Mouse (Mus musculus) CH12.LX (cell line): ENCODE results near the gene Slc38a9. TPM values are rescaled to one million over a fixed set of nuclear protein-coding genes. Genes with fewer than 3 reads are reported as not detected.
A peak's percentile ranks its signal among the peaks of the same experiment; 100 is the strongest.

Source experiments
- DNase-seq: peaks from one replicate; pipeline ENCODE4 v3.0.0-alpha.2; 2013; ENCODE audit errors: extremely low read depth
- H3K27ac ChIP-seq: 2 replicates; pipeline ENCODE4 v1.5.1; 2012; ENCODE audit warnings: low read depth, mild to moderate bottlenecking, control low read depth, moderate library complexity; ENCODE audit not compliant: insufficient read depth
- H3K27me3 ChIP-seq: replicated peaks from 2 replicates; pipeline ENCODE3; 2012; ENCODE audit warnings: inconsistent platforms
- H3K36me3 ChIP-seq, 2 experiments: replicated peaks in 1 of 2; 2 replicates each; pipeline versions ENCODE3 to v1.6.1; 2012; ENCODE audit warnings: inconsistent platforms in 1 of 2, low read length in 1 of 2, mild to moderate bottlenecking in 1 of 2, mixed read lengths in 1 of 2, moderate library complexity in 1 of 2; ENCODE audit not compliant: control insufficient read depth in 1 of 2, insufficient read depth in 1 of 2
- H3K4me1 ChIP-seq, 2 experiments: 2 replicates each; pipeline ENCODE4 v1.6.1; 2012; ENCODE audit warnings: inconsistent platforms in 1 of 2, moderate library complexity in 1 of 2; ENCODE audit not compliant: insufficient read depth in 2 of 2, control insufficient read depth in 1 of 2
- H3K4me2 ChIP-seq: 2 replicates; pipeline ENCODE4 v1.6.1; 2012; ENCODE audit warnings: low read depth, mild to moderate bottlenecking, control low read depth; ENCODE audit not compliant: poor library complexity, insufficient read depth, severe bottlenecking
- H3K4me3 ChIP-seq, 3 experiments: fragments of 150-350 bp in 1 of 3; sonication (generic) in 1 of 3; replicated peaks in 1 of 3; 2 replicates each; pipeline versions ENCODE3 to v1.5.1; 2011 to 2012; ENCODE audit warnings: low read depth in 2 of 3, low read length in 2 of 3, mild to moderate bottlenecking in 2 of 3, moderate library complexity in 2 of 3, control low read depth in 1 of 3, improper control_type of control experiment in 1 of 3, inconsistent platforms in 1 of 3, mixed read lengths in 1 of 3; ENCODE audit not compliant: poor library complexity in 1 of 3
- H3K79me2 ChIP-seq: replicated peaks from 2 replicates; pipeline ENCODE4 v1.6.1; 2012; ENCODE audit warnings: mild to moderate bottlenecking, moderate library complexity; ENCODE audit not compliant: control insufficient read depth, poor library complexity, insufficient read depth, severe bottlenecking; ENCODE audit errors: extremely low read depth
- H3K9ac ChIP-seq: 2 replicates; pipeline ENCODE4 v1.6.1; 2012; ENCODE audit warnings: low read depth, mild to moderate bottlenecking, control low read depth, moderate library complexity; ENCODE audit not compliant: insufficient read depth
- H3K9me3 ChIP-seq: replicated peaks from 2 replicates; pipeline ENCODE3; 2012; ENCODE audit warnings: low read length, inconsistent platforms, mixed read lengths
- BHLHE40 ChIP-seq: IDR thresholded peaks from 2 replicates; pipeline ENCODE4 v1.6.1; 2011; ENCODE audit warnings: mild to moderate bottlenecking, low read depth, low read length, improper control_type of control experiment
- CTCF ChIP-seq, 2 experiments: IDR thresholded peaks in 1 of 2; conservative IDR thresholded peaks in 1 of 2; 2 replicates each; pipeline ENCODE4 v1.5.1; 2011 to 2012; ENCODE audit warnings: low read depth in 2 of 2, low read length in 2 of 2, improper control_type of control experiment in 1 of 2, inconsistent platforms in 1 of 2, mild to moderate bottlenecking in 1 of 2, moderate library complexity in 1 of 2
- GABPA ChIP-seq: IDR thresholded peaks from 2 replicates; pipeline ENCODE4 v1.6.1; 2012; ENCODE audit warnings: low read depth, low read length, improper control_type of control experiment, inconsistent platforms; ENCODE audit not compliant: insufficient replicate concordance
- HCFC1 ChIP-seq: IDR thresholded peaks from 2 replicates; pipeline ENCODE4 v1.6.1; 2012; ENCODE audit warnings: low read depth, mild to moderate bottlenecking, inconsistent platforms, low read length, improper control_type of control experiment
- IRF4 ChIP-seq: IDR thresholded peaks from 2 replicates; pipeline ENCODE4 v1.6.1; 2014; ENCODE audit warnings: low read depth, mild to moderate bottlenecking, inconsistent platforms, low read length, improper control_type of control experiment
- JUND ChIP-seq: conservative IDR thresholded peaks from 2 replicates; pipeline ENCODE4 v1.6.1; 2011; ENCODE audit warnings: low read depth, low read length, improper control_type of control experiment
- MAX ChIP-seq: IDR thresholded peaks from 2 replicates; pipeline ENCODE4 v1.6.1; 2011; ENCODE audit warnings: low read length, improper control_type of control experiment
- MAZ ChIP-seq: IDR thresholded peaks from 2 replicates; pipeline ENCODE4 v1.6.1; 2012; ENCODE audit warnings: low read depth, mild to moderate bottlenecking, inconsistent platforms, low read length, improper control_type of control experiment, moderate library complexity
- MEF2A ChIP-seq: IDR thresholded peaks from 2 replicates; pipeline ENCODE4 v1.6.1; 2014; ENCODE audit warnings: low read depth, mild to moderate bottlenecking, inconsistent platforms, low read length, improper control_type of control experiment, borderline replicate concordance
- MYC ChIP-seq: IDR thresholded peaks from 2 replicates; pipeline ENCODE4 v1.6.1; 2011; ENCODE audit warnings: low read depth, mild to moderate bottlenecking, improper control_type of control experiment, low read length
- POLR2A ChIP-seq: IDR thresholded peaks from 2 replicates; pipeline ENCODE4 v1.6.1; 2011; ENCODE audit warnings: low read depth, mild to moderate bottlenecking, improper control_type of control experiment, low read length
- RAD21 ChIP-seq: IDR thresholded peaks from 2 replicates; pipeline ENCODE4 v1.6.1; 2011; ENCODE audit warnings: low read depth, mild to moderate bottlenecking, low read length, improper control_type of control experiment, moderate library complexity
- RCOR1 ChIP-seq: conservative IDR thresholded peaks from 2 replicates; pipeline ENCODE4 v1.6.1; 2012; ENCODE audit warnings: low read depth, mild to moderate bottlenecking, inconsistent platforms, low read length, improper control_type of control experiment
- SIN3A ChIP-seq: IDR thresholded peaks from 2 replicates; pipeline ENCODE4 v1.6.1; 2012; ENCODE audit warnings: low read length, improper control_type of control experiment, inconsistent platforms
- SMC3 ChIP-seq: IDR thresholded peaks from 2 replicates; pipeline ENCODE4 v1.6.1; 2011; ENCODE audit warnings: low read depth, low read length, improper control_type of control experiment
- TCF12 ChIP-seq: IDR thresholded peaks from 2 replicates; pipeline ENCODE4 v1.6.1; 2014; ENCODE audit warnings: low read depth, mild to moderate bottlenecking, inconsistent platforms, low read length, improper control_type of control experiment
- UBTF ChIP-seq: IDR thresholded peaks from 2 replicates; pipeline ENCODE4 v1.6.1; 2012; ENCODE audit warnings: low read depth, mild to moderate bottlenecking, inconsistent platforms, low read length, improper control_type of control experiment, moderate library complexity
- USF2 ChIP-seq: conservative IDR thresholded peaks from 2 replicates; pipeline ENCODE4 v1.6.1; 2011; ENCODE audit warnings: low read depth, low read length, improper control_type of control experiment
- ZKSCAN1 ChIP-seq: IDR thresholded peaks from 2 replicates; pipeline ENCODE4 v1.6.1; 2012; ENCODE audit warnings: low read depth, inconsistent platforms, low read length, improper control_type of control experiment, borderline replicate concordance
- ZNF384 ChIP-seq: IDR thresholded peaks from 2 replicates; pipeline ENCODE4 v1.6.1; 2012; ENCODE audit warnings: low read depth, low read length, improper control_type of control experiment, inconsistent platforms
- dilution Hi-C: fragments of 300-500 bp; cut with MboI; formaldehyde crosslinking; loops from 2 replicates; pipeline ENCODE4 v1.14.3; 2020; ENCODE audit warnings: low sequenced_read_pairs; ENCODE audit not compliant: extremely low pct_unique_long_range_greater_than_20kb, extremely low pct_ligation_motif_present
- in situ Hi-C: fragments of 300-500 bp; cut with MboI; formaldehyde crosslinking; loops from 3 replicates; pipeline ENCODE4 v1.14.3; 2019; ENCODE audit warnings: low sequenced_read_pairs, low pct_ligation_motif_present, low pct_unique_long_range_greater_than_20kb, mixed read lengths
- polyA plus RNA-seq: library from polyadenylated mRNA; unstranded; fragments of >175 nt; gene quantifications from 2 replicates; pipeline ENCODE4 v1.2.1, GENCODE M21; 2012; ENCODE audit warnings: low read depth; ENCODE audit not compliant: insufficient read length
- total RNA-seq, 2 experiments: library from RNA; depleted of rRNA; stranded (reverse); fragments of 300-350 nt in 1 of 2; fragments of >200 nt in 1 of 2; gene quantifications; 2 replicates each; pipeline ENCODE4 v1.2.3; 2012 to 2014

Slc38a9 gene
- total and polyA plus RNA-seq, 3 experiments = 7.8 to 10.4 (median 10.0) TPM

DNA sequence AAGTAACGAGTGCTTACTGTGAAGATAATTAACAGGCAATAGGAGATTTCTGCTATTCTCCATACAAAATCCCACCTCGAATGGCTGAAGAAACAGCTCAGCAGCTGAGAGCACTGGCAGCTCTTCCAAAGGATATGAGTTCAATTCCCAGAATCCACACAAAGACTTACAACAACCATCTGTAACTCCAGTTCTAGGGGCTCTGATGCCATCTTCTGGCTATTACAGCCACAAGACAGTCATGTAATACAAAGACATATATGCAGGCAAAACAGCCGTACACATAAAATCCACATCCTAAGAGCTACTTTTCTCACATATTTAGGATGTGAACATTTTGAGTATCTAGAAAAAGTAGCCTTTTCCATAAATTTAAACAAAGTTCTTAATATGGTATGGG, 39.0 kb upstream of the Slc38a9 start:
- Histone ChIP-seq H3K27me3 (no peaks in the 10 kb centered on the region), H3K4me3 (no peak overlapping the region), H3K9me3 (no peaks in the 10 kb centered on the region), H3K9ac (no peak overlapping the region), H3K79me2 (no peaks in the 10 kb centered on the region), H3K36me3 (no peaks in the 10 kb centered on the region), H3K4me2 (no peak overlapping the region)
- in situ Hi-C loops = no loop called here
- dilution Hi-C loops = no loop called here
- DNase-seq = no peak
- TF ChIP-seq RAD21 (peak; percentile 61), SMC3 (peak; percentile 41), USF2 (no peak), SIN3A (no peak), TCF12 (no peak), JUND (no peak), CTCF (conservative IDR thresholded peaks at IDR 0.05 in 1 of 2, IDR thresholded peaks at IDR 0.05 in 1 of 2; ENCODE audit: low read depth in 2 of 2, low read length in 2 of 2) (peak in 1 of 2 experiments; percentile 55; a peak in 2 of 4 replicates)
- TF ChIP-seq, all 38 proteins: peak for 3
- Histone ChIP-seq H3K27ac (no peak overlapping the region), H3K4me1 (no peaks in the 10 kb centered on the region)

DNA sequence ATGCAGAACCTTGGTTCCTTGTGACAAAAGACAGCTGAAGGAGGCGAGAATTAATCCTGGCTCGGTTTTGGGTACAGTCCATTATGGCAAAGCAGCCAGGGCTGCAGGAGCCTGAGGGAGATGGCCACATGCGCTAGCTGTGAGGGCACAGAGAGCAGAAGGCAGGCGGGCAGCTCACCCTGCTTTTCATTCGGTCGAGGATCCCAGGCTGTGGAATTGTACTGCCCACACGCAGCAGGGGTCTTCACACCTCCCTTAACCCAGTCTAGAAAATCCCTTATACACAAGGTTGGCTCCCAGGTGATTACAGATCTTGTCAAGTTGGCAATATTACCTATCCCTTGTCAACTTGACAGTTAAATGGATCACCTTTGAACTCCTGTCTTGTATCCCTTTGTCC, 36.9 kb upstream of the Slc38a9 start:
- H3K79me2 ChIP-seq = no peaks in the 10 kb centered on the region
- H3K9me3 ChIP-seq = no peaks in the 10 kb centered on the region
- no peaks in the 10 kb centered on the region for H3K4me1 ChIP-seq
- dilution Hi-C loops = no loop called here
- no peak overlapping the region for H3K4me3 ChIP-seq
- DNase-seq = no peak
- no peaks in the 10 kb centered on the region for H3K27me3 ChIP-seq
- H3K9ac ChIP-seq = no peak overlapping the region
- in situ Hi-C loops = no loop called here
- H3K27ac ChIP-seq = no peak overlapping the region
- H3K4me2 ChIP-seq = no peak overlapping the region
- no peak for TF ChIP-seq SMC3
- TF ChIP-seq MAZ = no peak
- no peak for TF ChIP-seq RCOR1
- TF ChIP-seq BHLHE40 = no peak
- no peak for TF ChIP-seq POLR2A
- no peak for TF ChIP-seq MAX
- no peak for TF ChIP-seq UBTF
- no peak for TF ChIP-seq IRF4
- no peak for TF ChIP-seq ZNF384
- no peak for TF ChIP-seq ZKSCAN1
- no peak for TF ChIP-seq TCF12
- no peak for TF ChIP-seq GABPA
- TF ChIP-seq MYC = no peak
- TF ChIP-seq MEF2A = no peak
- TF ChIP-seq RAD21 = no peak
- TF ChIP-seq HCFC1 = no peak
- H3K36me3 ChIP-seq = no peaks in the 10 kb centered on the region
